Mouse (Mus musculus) limb, embryonic 11.5 days (tissue): Measurements from ENCODE around the gene Fam189b. TPM values are rescaled to one million over a fixed set of nuclear protein-coding genes. Genes with fewer than 3 reads are reported as not detected.
A peak's percentile ranks its signal among the peaks of the same experiment; 100 is the strongest.

Experiments used
- ATAC-seq: fragments of 200-750 bp; cut with Nextera tagmentation; 2 replicates; pipeline ENCODE4 v1.8.0; 2017; ENCODE audit warnings: low read depth; ENCODE audit not compliant: insufficient number of reproducible peaks, low FRiP score, low TSS enrichment
- DNase-seq: peaks from one replicate; pipeline ENCODE4 v3.0.0-alpha.2; 2015; ENCODE audit warnings: low spot score
- H3K27ac ChIP-seq: fragments of 300-500 bp; sonication (generic); replicated peaks from 2 replicates; pipeline ENCODE4 v1.5.1; 2014; ENCODE audit warnings: low read depth, mild to moderate bottlenecking, low read length
- H3K27me3 ChIP-seq: fragments of 300-500 bp; sonication (generic); 2 replicates; pipeline ENCODE4 v1.6.1; 2014; ENCODE audit warnings: mild to moderate bottlenecking, low read length, mixed read lengths; ENCODE audit not compliant: control insufficient read depth, insufficient read depth
- H3K36me3 ChIP-seq: fragments of 300-500 bp; sonication (generic); 2 replicates; pipeline ENCODE4 v1.6.1; 2014; ENCODE audit warnings: mild to moderate bottlenecking, low read length, moderate library complexity, mixed read lengths; ENCODE audit not compliant: control insufficient read depth, insufficient read depth
- H3K4me1 ChIP-seq: fragments of 300-500 bp; sonication (generic); 2 replicates; pipeline ENCODE4 v1.6.1; 2014; ENCODE audit warnings: low read length, mixed read lengths; ENCODE audit not compliant: control insufficient read depth, insufficient read depth
- H3K4me2 ChIP-seq: fragments of 300-500 bp; sonication (generic); 2 replicates; pipeline ENCODE4 v1.6.1; 2014; ENCODE audit warnings: low read depth, mild to moderate bottlenecking, moderate library complexity; ENCODE audit not compliant: severe bottlenecking
- H3K4me3 ChIP-seq: fragments of 300-500 bp; sonication (generic); 2 replicates; pipeline ENCODE4 v1.5.1; 2014; ENCODE audit warnings: low read depth, low read length
- H3K9ac ChIP-seq: fragments of 300-500 bp; sonication (generic); 2 replicates; pipeline ENCODE4 v1.6.1; 2014; ENCODE audit warnings: mild to moderate bottlenecking, low read length
- H3K9me3 ChIP-seq: fragments of 300-500 bp; sonication (generic); 2 replicates; pipeline ENCODE4 v1.6.1; 2016; ENCODE audit warnings: low read length; ENCODE audit not compliant: control insufficient read depth
- WGBS: fragments of 180-500 bp; shearing (Covaris S2); extraction: QIAGEN DNeasy Blood & Tissue Kit; methylation state at CpG from one replicate; pipeline ENCODE4 v1.1.7; 2014; 5-methylcytosine and 5-hydroxymethylcytosine counted together
- polyA plus RNA-seq: library from polyadenylated mRNA; unstranded; fragments of >200 nt; fragmentation: Nextera tagmentation; extraction: Ambion mirVana; gene quantifications from 2 replicates; pipeline ENCODE4 v1.2.1, GENCODE M21; 2014

Gene Fam189b
- polyA plus RNA-seq, 1 experiment from 2014 or later: 24.0 TPM

GRCm38 (mm10) chr3:89202253-89203141 lies 19.6 kb downstream of the Fam189b start, which contains the start of gene Gba:
Gene Gba (plus strand): TSS chr3:89202928.
- Histone ChIP-seq H3K4me2 (peak within 1 kb of the TSS; percentile 51), H3K27ac (no peak within 1 kb of the TSS), H3K9ac (peak within 1 kb of the TSS; percentile 3; the same call in 1 of the 2 replicates), H3K36me3 (peaks cover 8% of the 10 kb centered on the region; the same call in 1 of the 2 replicates), H3K9me3 (no peaks in the 10 kb centered on the region), H3K27me3 (no peaks in the 10 kb centered on the region), H3K4me3 (peak within 1 kb of the TSS; percentile 41), H3K4me1 (0 out of 2 replicates have a peak, but pooled peaks cover 4% of the 10 kb centered on the region)
- WGBS: 27% methylated on average over 13 of the region's 13 CpGs
- DNase-seq (peak; percentile 89), ATAC-seq (peak; percentile 76; the same call in 1 of the 2 replicates)

GRCm38 (mm10) chr3:89203142-89203514 lies 20.2 kb downstream of the Fam189b start:
- Histone ChIP-seq H3K27me3 (no peaks in the 10 kb centered on the region), H3K4me3 (peak overlapping the region; percentile 41), H3K4me2 (peak overlapping the region; percentile 51), H3K27ac (no peak overlapping the region), H3K4me1 (0 out of 2 replicates have a peak, but pooled peaks cover 4% of the 10 kb centered on the region), H3K9me3 (no peaks in the 10 kb centered on the region), H3K9ac (no peak overlapping the region; the same call in 1 of the 2 replicates), H3K36me3 (peaks cover 14% of the 10 kb centered on the region; the same call in 1 of the 2 replicates)
- ATAC-seq (no peak), DNase-seq (no peak)
- 44% methylated on average over 5 of the region's 5 CpGs for WGBS

- Histone ChIP-seq H3K27me3 (no peaks in the 10 kb centered on the region), H3K4me2 (no peak overlapping the region), H3K4me3 (no peak overlapping the region), H3K9ac (no peak overlapping the region), H3K9me3 (no peaks in the 10 kb centered on the region), H3K4me1 (0 out of 2 replicates have a peak, but pooled peaks cover 4% of the 10 kb centered on the region), H3K27ac (no peak overlapping the region), H3K36me3 (peaks cover 34% of the 10 kb centered on the region)
- ATAC-seq (no peak), DNase-seq (no peak)
- 92% methylated on average over 7 of the region's 7 CpGs for WGBS
These were observed 23.1 kb downstream of the Fam189b start for GRCm38 (mm10) chr3:89206079-89206478.

GRCm38 (mm10) chr3:89206695-89207094 lies 23.8 kb downstream of the Fam189b start:
- Histone ChIP-seq H3K27me3 (no peaks in the 10 kb centered on the region), H3K4me3 (no peak overlapping the region), H3K9me3 (no peaks in the 10 kb centered on the region), H3K36me3 (peaks cover 34% of the 10 kb centered on the region), H3K4me2 (no peak overlapping the region), H3K9ac (no peak overlapping the region), H3K4me1 (0 out of 2 replicates have a peak, but pooled peaks cover 4% of the 10 kb centered on the region), H3K27ac (no peak overlapping the region)
- no peak for DNase-seq
- WGBS: 88% methylated on average over 2 of the region's 2 CpGs
- ATAC-seq: no peak

GRCm38 (mm10) chr3:89208075-89208657 lies 25.2 kb downstream of the Fam189b start:
- H3K4me2 ChIP-seq: no peak overlapping the region
- H3K9ac ChIP-seq: no peak overlapping the region
- H3K4me3 ChIP-seq: no peak overlapping the region
- 0 out of 2 replicates have a peak, but pooled peaks cover 3% of the 10 kb centered on the region for H3K4me1 ChIP-seq
- ATAC-seq: no peak
- H3K36me3 ChIP-seq: peaks cover 34% of the 10 kb centered on the region
- no peak overlapping the region for H3K27ac ChIP-seq
- 84% methylated on average over 13 of the region's 13 CpGs for WGBS
- H3K9me3 ChIP-seq: no peaks in the 10 kb centered on the region
- no peak for DNase-seq
- no peaks in the 10 kb centered on the region for H3K27me3 ChIP-seq

- no peak overlapping the region for H3K9ac ChIP-seq
- H3K4me1 ChIP-seq: no peaks in the 10 kb centered on the region
- no peaks in the 10 kb centered on the region for H3K9me3 ChIP-seq
- H3K27ac ChIP-seq: no peak overlapping the region
- WGBS: 91% methylated on average over 6 of the region's 6 CpGs
- DNase-seq: no peak
- ATAC-seq: no peak
- H3K4me3 ChIP-seq: no peak overlapping the region
- peaks cover 34% of the 10 kb centered on the region for H3K36me3 ChIP-seq
- no peak overlapping the region for H3K4me2 ChIP-seq
- H3K27me3 ChIP-seq: no peaks in the 10 kb centered on the region
These were observed 25.8 kb downstream of the Fam189b start for GRCm38 (mm10) chr3:89208736-89209135.

GRCm38 (mm10) chr3:89209731-89210130 lies 26.8 kb downstream of the Fam189b start:
- H3K9ac ChIP-seq: no peak overlapping the region
- H3K4me3 ChIP-seq: no peak overlapping the region
- no peak overlapping the region for H3K27ac ChIP-seq
- DNase-seq (no peak), ATAC-seq (no peak)
- H3K4me1 ChIP-seq: no peaks in the 10 kb centered on the region
- H3K9me3 ChIP-seq: no peaks in the 10 kb centered on the region
- no peaks in the 10 kb centered on the region for H3K27me3 ChIP-seq
- 91% methylated on average over 7 of the region's 7 CpGs for WGBS
- H3K36me3 ChIP-seq: peaks cover 34% of the 10 kb centered on the region
- H3K4me2 ChIP-seq: no peak overlapping the region

GRCm38 (mm10) chr3:89210162-89210561 lies 27.2 kb downstream of the Fam189b start:
- Histone ChIP-seq H3K27me3 (no peaks in the 10 kb centered on the region), H3K36me3 (peaks cover 34% of the 10 kb centered on the region), H3K4me2 (no peak overlapping the region), H3K4me3 (no peak overlapping the region), H3K27ac (no peak overlapping the region), H3K9me3 (no peaks in the 10 kb centered on the region), H3K9ac (no peak overlapping the region), H3K4me1 (peaks cover under 1% of the 10 kb centered on the region)
- DNase-seq (no peak), ATAC-seq (no peak)
- 90% methylated on average over 13 of the region's 13 CpGs for WGBS
